Mouse (Mus musculus) monocyte, adult 2 months (primary cell): ENCODE results near the gene Adck2.
A peak's percentile ranks its signal among the peaks of the same experiment; 100 is the strongest.

ENCODE experiments used
- DNase-seq, 2 experiments: peaks; one replicate each; pipeline ENCODE4 v3.0.0; 2022; ENCODE audit warnings: low spot score in 2 of 2, low read depth in 1 of 2

The Adck2 gene

GRCm38 (mm10) chr6:39557723-39558261, 15.9 kb upstream of the Adck2 start, which contains the start of gene Dennd2a:
Gene Dennd2a, minus strand, starts transcription at chr6:39557867.
- no peak for DNase-seq

- DNase-seq = no peak
These were observed 14.3 kb upstream of the Adck2 start for GRCm38 (mm10) chr6:39559276-39559939.

- peak in 1 of 2 experiments; percentile 57 for DNase-seq
These were observed 11.3 kb upstream of the Adck2 start for GRCm38 (mm10) chr6:39562166-39563015.

GRCm38 (mm10) chr6:39567528-39567927, 6.1 kb upstream of the Adck2 start:
- DNase-seq = no peak

- DNase-seq = no peak
These were observed 3.2 kb upstream of the Adck2 start for GRCm38 (mm10) chr6:39570426-39570825.

GRCm38 (mm10) chr6:39574555-39574869, 839 bp downstream of the Adck2 start:
- DNase-seq = no peak

GRCm38 (mm10) chr6:39574951-39575350, 1.3 kb downstream of the Adck2 start:
- DNase-seq = no peak

GRCm38 (mm10) chr6:39579552-39579951, 5.9 kb downstream of the Adck2 start:
- DNase-seq = no peak

GRCm38 (mm10) chr6:39580558-39580957, 6.9 kb downstream of the Adck2 start:
- no peak for DNase-seq

GRCm38 (mm10) chr6:39581087-39581784, 7.6 kb downstream of the Adck2 start:
- DNase-seq = no peak

- no peak for DNase-seq
These were observed 11.8 kb downstream of the Adck2 start, which contains the start of gene Gm42420 for GRCm38 (mm10) chr6:39585517-39585916. Gene Gm42420, plus strand, starts transcription at chr6:39585753.

- DNase-seq = no peak
These were observed 17.8 kb downstream of the Adck2 start for GRCm38 (mm10) chr6:39591481-39591880.

GRCm38 (mm10) chr6:39592401-39593214, 18.9 kb downstream of the Adck2 start, which contains the start of gene Ndufb2:
Gene Ndufb2, plus strand, starts transcription at chr6:39592574.
- peak; percentile 79 to 88 for DNase-seq

- DNase-seq = no peak
These were observed 27.2 kb downstream of the Adck2 start for GRCm38 (mm10) chr6:39600851-39601250.

- no peak for DNase-seq
These were observed 28.2 kb downstream of the Adck2 start for GRCm38 (mm10) chr6:39601828-39602227.

GRCm38 (mm10) chr6:39604565-39604964, 30.9 kb downstream of the Adck2 start:
- no peak for DNase-seq

GRCm38 (mm10) chr6:39606056-39606455, 32.4 kb downstream of the Adck2 start:
- DNase-seq = no peak

- no peak for DNase-seq
These were observed 33.2 kb downstream of the Adck2 start for GRCm38 (mm10) chr6:39606862-39607261.

- no peak for DNase-seq
These were observed 33.7 kb downstream of the Adck2 start for GRCm38 (mm10) chr6:39607365-39607764.

- DNase-seq = no peak
These were observed 36.5 kb downstream of the Adck2 start for GRCm38 (mm10) chr6:39610207-39610606.

GRCm38 (mm10) chr6:39611296-39611695, 37.6 kb downstream of the Adck2 start:
- DNase-seq = no peak
